Mouse (Mus musculus): ENCODE data around the gene Spata45. TPM values are rescaled to one million over a fixed set of nuclear protein-coding genes. Genes with fewer than 3 reads are reported as not detected.

Gene Spata45
- polyA plus RNA-seq, 1 experiment: not detected

DNA sequence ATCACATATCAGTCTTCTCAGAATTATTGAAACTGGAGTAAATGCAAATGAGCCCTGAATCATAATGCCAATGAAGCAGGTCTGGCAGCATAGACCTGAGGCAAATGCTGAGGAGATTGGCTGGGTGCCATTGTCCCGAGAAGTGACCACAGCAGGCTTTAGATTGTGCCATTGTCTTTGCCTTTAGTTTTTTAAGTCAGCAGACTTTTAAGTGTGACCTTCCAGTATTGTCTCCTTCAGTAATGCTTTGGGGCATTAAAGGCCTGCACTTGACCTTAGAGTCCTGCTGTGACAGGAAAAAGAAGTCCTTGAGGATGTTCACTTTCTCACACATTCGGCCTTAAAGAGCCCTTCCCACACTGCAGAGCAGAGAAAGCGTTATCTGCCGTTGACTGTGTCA is 33.8 kb downstream of the Spata45 start:
- no peak for TF ChIP-seq POLR2A (IDR thresholded peaks at IDR 0.05; ENCODE audit: low read depth, low read length)
- TF ChIP-seq CTCF (conservative IDR thresholded peaks at IDR 0.05; ENCODE audit: insufficient read depth, insufficient read length, low read depth, low read length): no peak
- DNase-seq: no peak
- H3K36me3 ChIP-seq (ENCODE audit: control insufficient read depth, insufficient read depth, low read length): no peaks in the 10 kb centered on the region
- no peaks in the 10 kb centered on the region for H3K27me3 ChIP-seq (replicated peaks; ENCODE audit: control insufficient read depth, insufficient read depth, low read length)
- WGBS: 89% methylated on average over 4 of the region's 4 CpGs
- no peak overlapping the region for H3K27ac ChIP-seq (ENCODE audit: insufficient read depth, low read depth, low read length)
- H3K4me1 ChIP-seq (ENCODE audit: control insufficient read depth, insufficient read depth, low read length): peaks cover 10% of the 10 kb centered on the region; the same call in 1 of the 2 replicates
- no peak overlapping the region for H3K4me3 ChIP-seq (ENCODE audit: insufficient read depth, low read depth, low read length)

GRCm38 (mm10) chr1:191071613-191072012 is 35.2 kb downstream of the Spata45 start:
- DNase-seq: peak; percentile 33
- 69% methylated on average over 6 of the region's 6 CpGs for WGBS
- no peaks in the 10 kb centered on the region for H3K27me3 ChIP-seq (replicated peaks; ENCODE audit: control insufficient read depth, insufficient read depth, low read length)
- no peak for TF ChIP-seq POLR2A (IDR thresholded peaks at IDR 0.05; ENCODE audit: low read depth, low read length)
- TF ChIP-seq CTCF (conservative IDR thresholded peaks at IDR 0.05; ENCODE audit: insufficient read depth, insufficient read length, low read depth, low read length): no peak
- no peaks in the 10 kb centered on the region for H3K36me3 ChIP-seq (ENCODE audit: control insufficient read depth, insufficient read depth, low read length)
- H3K4me1 ChIP-seq (ENCODE audit: control insufficient read depth, insufficient read depth, low read length): peaks cover 10% of the 10 kb centered on the region; the same call in 1 of the 2 replicates
- H3K27ac ChIP-seq (ENCODE audit: insufficient read depth, low read depth, low read length): no peak overlapping the region
- no peak overlapping the region for H3K4me3 ChIP-seq (ENCODE audit: insufficient read depth, low read depth, low read length)

DNA sequence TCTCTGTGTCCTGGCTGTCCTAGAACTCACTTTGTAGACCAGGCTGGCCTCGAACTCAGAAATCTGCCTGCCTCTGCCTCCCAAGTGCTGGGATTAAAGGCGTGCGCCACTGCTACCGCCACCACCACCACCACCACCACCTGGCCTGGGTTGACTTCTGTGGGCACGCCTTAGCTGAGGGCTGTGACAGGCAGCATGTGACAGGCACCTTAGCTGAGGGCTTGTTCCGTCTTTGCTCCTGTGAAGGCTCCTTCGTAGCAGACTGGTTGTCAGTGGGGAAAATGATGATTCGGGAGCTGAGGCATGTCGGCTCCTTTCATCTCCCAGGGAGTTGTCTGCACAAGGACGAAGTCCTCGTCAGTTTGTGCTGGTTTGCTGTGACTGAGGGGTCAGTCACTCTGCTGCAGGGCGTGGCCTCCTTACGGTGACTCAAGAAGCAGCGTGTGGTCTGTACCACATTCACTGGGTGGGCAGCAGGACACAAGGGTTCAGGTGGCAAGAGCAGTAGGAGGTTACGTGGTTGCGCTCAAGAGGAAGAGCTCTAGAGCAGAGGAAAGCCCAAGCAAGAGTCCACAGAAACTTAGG is 36.0 kb downstream of the Spata45 start:
- Histone ChIP-seq H3K4me1 (ENCODE audit: control insufficient read depth, insufficient read depth, low read length) (peaks cover 10% of the 10 kb centered on the region; the same call in 1 of the 2 replicates), H3K36me3 (ENCODE audit: control insufficient read depth, insufficient read depth, low read length) (no peaks in the 10 kb centered on the region), H3K27me3 (replicated peaks; ENCODE audit: control insufficient read depth, insufficient read depth, low read length) (no peaks in the 10 kb centered on the region), H3K27ac (ENCODE audit: insufficient read depth, low read depth, low read length) (peak overlapping the region; percentile 47), H3K4me3 (ENCODE audit: insufficient read depth, low read depth, low read length) (no peak overlapping the region)
- peak; percentile 45 for DNase-seq
- 63% methylated on average over 16 of the region's 16 CpGs for WGBS
- no peak for TF ChIP-seq POLR2A (IDR thresholded peaks at IDR 0.05; ENCODE audit: low read depth, low read length)
- no peak for TF ChIP-seq CTCF (conservative IDR thresholded peaks at IDR 0.05; ENCODE audit: insufficient read depth, insufficient read length, low read depth, low read length)

GRCm38 (mm10) chr1:191073001-191073400 is 36.6 kb downstream of the Spata45 start:
- no peaks in the 10 kb centered on the region for H3K36me3 ChIP-seq (ENCODE audit: control insufficient read depth, insufficient read depth, low read length)
- no peak overlapping the region for H3K4me3 ChIP-seq (ENCODE audit: insufficient read depth, low read depth, low read length)
- peak overlapping the region; percentile 47 for H3K27ac ChIP-seq (ENCODE audit: insufficient read depth, low read depth, low read length)
- H3K4me1 ChIP-seq (ENCODE audit: control insufficient read depth, insufficient read depth, low read length): peaks cover 10% of the 10 kb centered on the region; the same call in 1 of the 2 replicates
- 4% methylated on average over 6 of the region's 6 CpGs for WGBS
- peak; percentile 95 for DNase-seq
- H3K27me3 ChIP-seq (replicated peaks; ENCODE audit: control insufficient read depth, insufficient read depth, low read length): no peaks in the 10 kb centered on the region
- TF ChIP-seq CTCF (conservative IDR thresholded peaks at IDR 0.05; ENCODE audit: insufficient read depth, insufficient read length, low read depth, low read length): no peak
- no peak for TF ChIP-seq POLR2A (IDR thresholded peaks at IDR 0.05; ENCODE audit: low read depth, low read length)

GRCm38 (mm10) chr1:191073486-191073885 is 37.0 kb downstream of the Spata45 start:
- Histone ChIP-seq H3K27ac (ENCODE audit: insufficient read depth, low read depth, low read length) (no peak overlapping the region), H3K4me3 (ENCODE audit: insufficient read depth, low read depth, low read length) (no peak overlapping the region), H3K27me3 (replicated peaks; ENCODE audit: control insufficient read depth, insufficient read depth, low read length) (no peaks in the 10 kb centered on the region), H3K4me1 (ENCODE audit: control insufficient read depth, insufficient read depth, low read length) (peaks cover 10% of the 10 kb centered on the region; the same call in 1 of the 2 replicates), H3K36me3 (ENCODE audit: control insufficient read depth, insufficient read depth, low read length) (no peaks in the 10 kb centered on the region)
- no peak for TF ChIP-seq CTCF (conservative IDR thresholded peaks at IDR 0.05; ENCODE audit: insufficient read depth, insufficient read length, low read depth, low read length)
- TF ChIP-seq POLR2A (IDR thresholded peaks at IDR 0.05; ENCODE audit: low read depth, low read length): no peak
- WGBS: 73% methylated on average over 4 of the region's 4 CpGs
- no peak for DNase-seq

GRCm38 (mm10) chr1:191075199-191075883 is 38.9 kb downstream of the Spata45 start:
- peaks cover 10% of the 10 kb centered on the region; the same call in 1 of the 2 replicates for H3K4me1 ChIP-seq (ENCODE audit: control insufficient read depth, insufficient read depth, low read length)
- no peaks in the 10 kb centered on the region for H3K27me3 ChIP-seq (replicated peaks; ENCODE audit: control insufficient read depth, insufficient read depth, low read length)
- peak overlapping the region; percentile 29; the same call in 1 of the 2 replicates for H3K4me3 ChIP-seq (ENCODE audit: insufficient read depth, low read depth, low read length)
- DNase-seq: peak; percentile 82
- 37% methylated on average over 10 of the region's 10 CpGs for WGBS
- no peaks in the 10 kb centered on the region for H3K36me3 ChIP-seq (ENCODE audit: control insufficient read depth, insufficient read depth, low read length)
- TF ChIP-seq CTCF (conservative IDR thresholded peaks at IDR 0.05; ENCODE audit: insufficient read depth, insufficient read length, low read depth, low read length): peak; percentile 86
- TF ChIP-seq POLR2A (IDR thresholded peaks at IDR 0.05; ENCODE audit: low read depth, low read length): no peak
- peak overlapping the region; percentile 95 for H3K27ac ChIP-seq (ENCODE audit: insufficient read depth, low read depth, low read length)

DNA sequence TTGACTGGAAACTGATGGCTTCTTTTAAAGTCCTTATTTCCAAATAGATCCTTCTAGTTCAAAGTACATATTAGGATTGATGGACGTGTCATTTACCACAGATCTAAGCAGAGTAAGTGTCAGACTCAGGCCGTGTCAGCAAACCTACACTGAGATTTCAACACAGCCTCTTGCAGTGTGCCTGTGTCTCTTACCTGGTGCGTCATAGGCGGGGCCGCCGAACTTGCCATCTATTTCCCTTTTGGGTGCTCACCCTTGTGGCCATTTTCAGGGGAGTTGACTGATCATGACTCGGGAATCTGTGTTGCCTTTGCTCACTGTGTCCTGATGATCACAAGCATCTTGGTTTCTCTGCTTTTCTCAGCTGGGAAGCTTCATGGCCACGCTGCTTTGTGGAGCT is 46.8 kb downstream of the Spata45 start:
- H3K4me1 ChIP-seq (ENCODE audit: control insufficient read depth, insufficient read depth, low read length): no peaks in the 10 kb centered on the region
- H3K4me3 ChIP-seq (ENCODE audit: insufficient read depth, low read depth, low read length): no peak overlapping the region
- H3K27ac ChIP-seq (ENCODE audit: insufficient read depth, low read depth, low read length): no peak overlapping the region
- no peaks in the 10 kb centered on the region for H3K36me3 ChIP-seq (ENCODE audit: control insufficient read depth, insufficient read depth, low read length)
- DNase-seq: no peak
- TF ChIP-seq POLR2A (IDR thresholded peaks at IDR 0.05; ENCODE audit: low read depth, low read length): no peak
- no peak for TF ChIP-seq CTCF (conservative IDR thresholded peaks at IDR 0.05; ENCODE audit: insufficient read depth, insufficient read length, low read depth, low read length)
- no peaks in the 10 kb centered on the region for H3K27me3 ChIP-seq (replicated peaks; ENCODE audit: control insufficient read depth, insufficient read depth, low read length)
- 79% methylated on average over 8 of the region's 8 CpGs for WGBS

All from kidney, adult 2 months (tissue).